Mouse (Mus musculus): Measurements from ENCODE around the gene Mrgbp. TPM values are rescaled to one million over a fixed set of nuclear protein-coding genes. Genes with fewer than 3 reads are reported as not detected.

The Mrgbp gene
- 49.7 and 50.5 TPM in 2 replicates for polyA plus RNA-seq (2016; fragmentation: Nextera tagmentation; extraction: Ambion mirVana)

DNA sequence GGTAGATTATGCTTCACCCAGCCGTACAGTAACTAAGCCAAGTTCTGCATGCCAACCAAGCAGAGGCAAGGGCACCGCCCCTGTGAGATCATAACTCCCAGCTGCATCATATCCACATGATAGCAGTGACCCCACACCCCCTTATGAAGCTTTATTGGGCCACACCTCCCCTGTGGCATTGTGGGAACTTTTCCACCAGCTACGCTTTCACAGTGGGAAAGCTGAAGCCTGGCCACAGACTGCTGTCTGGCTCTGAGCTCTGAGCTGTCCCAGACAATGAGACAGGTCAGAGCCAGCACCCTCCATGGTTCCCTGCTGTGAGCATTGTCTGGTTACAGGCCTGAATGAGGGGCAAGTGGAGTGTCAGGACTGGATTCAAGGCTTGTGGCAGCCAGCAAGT lies at the start of gene Mrgbp:
Gene Mrgbp (plus strand): TSS at position 303 of the 400 bp plus-strand sequence.
- Histone ChIP-seq H3K4me3 (replicated peaks) (no peak within 1 kb of the TSS; the same call in 1 of the 2 replicates), H3K4me2 (no peak within 1 kb of the TSS), H3K9me3 (no peaks in the 10 kb centered on the region), H3K27me3 (0 out of 2 replicates have a peak, but pooled peaks cover 3% of the 10 kb centered on the region), H3K4me1 (peaks cover 33% of the 10 kb centered on the region), H3K36me3 (replicated peaks) (peaks cover 16% of the 10 kb centered on the region), H3K9ac (no peak within 1 kb of the TSS), H3K27ac (no peak within 1 kb of the TSS)
- no peak for ATAC-seq (ENCODE audit: low FRiP score)
- WGBS = 76% methylated on average over 3 of the region's 3 CpGs

DNA sequence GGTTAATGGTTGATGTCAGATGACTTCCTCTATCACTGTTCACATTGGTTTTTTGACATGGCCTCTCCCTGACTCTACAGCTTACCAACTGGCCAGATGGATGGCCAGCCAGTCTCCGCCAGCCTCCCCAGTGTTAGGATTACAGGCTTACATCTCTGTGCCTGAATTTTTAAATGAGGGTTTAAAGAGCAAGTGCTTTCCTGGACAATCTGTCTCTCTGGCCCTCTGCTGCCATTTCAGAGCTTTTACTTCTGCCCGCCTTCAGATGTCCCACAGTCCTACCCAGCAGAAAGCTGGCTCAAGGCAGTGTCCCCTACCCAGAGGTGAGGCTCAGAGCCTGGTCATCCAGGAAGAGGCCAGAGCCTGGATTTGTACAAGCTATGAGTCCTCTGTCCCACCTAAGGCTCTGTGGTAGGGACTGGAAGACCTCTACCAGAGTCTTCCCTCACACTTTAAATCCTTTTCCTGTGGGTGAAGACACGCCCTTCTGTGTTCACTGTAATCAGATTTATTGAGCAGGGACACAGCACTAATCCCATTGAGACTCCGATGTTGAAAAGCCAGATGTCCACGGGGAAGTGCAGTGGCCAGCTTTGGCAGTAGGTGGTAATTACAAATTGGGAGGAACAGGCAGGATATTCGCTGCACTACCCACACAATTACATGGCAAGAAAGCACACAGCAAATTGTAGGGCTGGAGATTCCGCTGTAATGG lies 49.3 kb upstream of the Mrgbp start:
- Histone ChIP-seq H3K27me3 (peaks cover 55% of the 10 kb centered on the region), H3K9ac (no peak overlapping the region), H3K9me3 (no peaks in the 10 kb centered on the region), H3K4me1 (peaks cover 49% of the 10 kb centered on the region), H3K27ac (peak overlapping the region; percentile 59), H3K4me3 (replicated peaks) (no peak overlapping the region), H3K4me2 (no peak overlapping the region), H3K36me3 (replicated peaks) (no peaks in the 10 kb centered on the region)
- ATAC-seq (ENCODE audit: low FRiP score) = no peak
- WGBS = 41% methylated on average over 7 of the region's 7 CpGs

DNA sequence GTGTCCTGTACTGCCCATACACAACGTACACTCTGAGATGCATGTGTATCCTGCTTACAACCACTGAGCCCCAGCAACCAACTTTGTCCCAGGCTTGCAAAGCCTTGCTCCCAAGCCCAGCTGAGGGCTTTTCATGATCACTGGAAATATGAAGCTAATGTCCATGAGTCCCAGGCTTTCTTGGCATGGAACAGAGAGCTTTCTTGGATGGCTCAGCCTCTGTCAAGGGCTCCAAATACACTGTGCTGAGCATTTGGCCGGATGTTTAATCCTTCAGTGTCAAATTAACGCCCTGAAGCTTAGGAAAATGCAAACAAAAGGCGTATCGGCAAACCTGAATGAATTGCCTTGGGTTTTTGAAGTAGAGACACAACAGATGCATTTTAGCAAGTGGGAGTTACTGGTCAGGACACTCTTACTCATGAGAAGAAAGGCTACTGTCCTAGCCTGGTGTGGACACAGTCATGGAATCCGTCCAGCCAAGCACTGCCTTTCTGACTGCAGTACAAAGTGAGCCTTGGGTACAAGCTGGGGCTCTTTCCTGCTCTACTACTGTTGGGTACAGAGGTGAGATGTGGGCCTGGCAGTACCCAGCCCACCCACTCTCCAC lies 48.6 kb upstream of the Mrgbp start:
- H3K9me3 ChIP-seq = no peaks in the 10 kb centered on the region
- ATAC-seq (ENCODE audit: low FRiP score) = no peak
- H3K27ac ChIP-seq = peak overlapping the region; percentile 59; the same call in 1 of the 2 replicates
- WGBS = 17% methylated on average over 6 of the region's 6 CpGs
- no peak overlapping the region for H3K4me2 ChIP-seq
- H3K4me1 ChIP-seq = peaks cover 44% of the 10 kb centered on the region
- no peaks in the 10 kb centered on the region for H3K36me3 ChIP-seq (replicated peaks)
- H3K4me3 ChIP-seq (replicated peaks) = no peak overlapping the region
- H3K27me3 ChIP-seq = peaks cover 48% of the 10 kb centered on the region
- H3K9ac ChIP-seq = no peak overlapping the region

DNA sequence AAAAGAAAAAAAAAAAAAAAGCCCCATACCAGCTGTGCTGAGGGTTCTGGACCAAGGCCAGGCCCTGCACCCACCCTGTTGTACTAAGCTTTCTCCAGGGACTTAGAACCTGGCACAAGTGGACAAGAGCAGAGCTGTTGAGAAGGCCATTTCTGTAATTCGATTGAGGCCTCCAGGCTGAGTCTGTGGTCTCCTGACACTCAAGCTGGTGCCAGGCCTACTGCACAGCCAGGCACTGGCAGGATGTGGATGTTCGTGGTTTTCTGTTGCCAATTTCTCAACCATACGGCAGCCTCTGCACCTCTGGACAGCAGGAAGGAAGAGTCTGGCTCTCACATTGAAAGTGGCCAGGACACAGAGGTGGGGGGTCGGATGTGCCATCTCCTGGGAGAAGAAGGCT lies 47.9 kb upstream of the Mrgbp start:
- H3K36me3 ChIP-seq (replicated peaks) = no peaks in the 10 kb centered on the region
- H3K4me2 ChIP-seq = no peak overlapping the region
- H3K27ac ChIP-seq = no peak overlapping the region
- no peak overlapping the region for H3K9ac ChIP-seq
- WGBS = 91% methylated on average over 4 of the region's 4 CpGs
- H3K4me3 ChIP-seq (replicated peaks) = no peak overlapping the region
- peaks cover 36% of the 10 kb centered on the region for H3K4me1 ChIP-seq
- ATAC-seq (ENCODE audit: low FRiP score) = no peak
- peaks cover 41% of the 10 kb centered on the region for H3K27me3 ChIP-seq
- no peaks in the 10 kb centered on the region for H3K9me3 ChIP-seq

DNA sequence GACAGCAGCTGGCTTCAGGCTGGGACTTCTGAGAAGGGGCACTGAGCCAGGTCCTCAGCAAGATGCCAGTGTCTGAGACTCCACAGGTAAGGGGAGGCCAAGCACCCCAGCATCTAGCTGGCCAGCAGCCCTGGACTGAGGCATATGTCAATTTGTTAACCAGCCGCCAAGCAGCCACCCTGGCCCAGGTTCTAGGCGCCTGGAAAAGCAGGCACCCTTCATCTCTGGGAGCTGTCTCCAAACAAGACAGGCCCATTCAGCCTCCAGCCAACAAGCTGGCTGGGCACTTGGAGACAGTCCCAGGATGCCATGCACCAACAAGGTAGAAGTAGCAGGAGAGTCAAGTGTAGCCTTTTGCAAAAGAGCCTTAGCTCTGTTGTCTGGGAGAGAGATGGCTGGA lies 37.4 kb upstream of the Mrgbp start:
- Histone ChIP-seq H3K9me3 (no peaks in the 10 kb centered on the region), H3K9ac (no peak overlapping the region), H3K27me3 (no peaks in the 10 kb centered on the region), H3K4me1 (peaks cover 17% of the 10 kb centered on the region), H3K4me3 (replicated peaks) (no peak overlapping the region), H3K27ac (no peak overlapping the region), H3K36me3 (replicated peaks) (no peaks in the 10 kb centered on the region), H3K4me2 (no peak overlapping the region)
- WGBS = 86% methylated on average over 2 of the region's 2 CpGs
- no peak for ATAC-seq (ENCODE audit: low FRiP score)

DNA sequence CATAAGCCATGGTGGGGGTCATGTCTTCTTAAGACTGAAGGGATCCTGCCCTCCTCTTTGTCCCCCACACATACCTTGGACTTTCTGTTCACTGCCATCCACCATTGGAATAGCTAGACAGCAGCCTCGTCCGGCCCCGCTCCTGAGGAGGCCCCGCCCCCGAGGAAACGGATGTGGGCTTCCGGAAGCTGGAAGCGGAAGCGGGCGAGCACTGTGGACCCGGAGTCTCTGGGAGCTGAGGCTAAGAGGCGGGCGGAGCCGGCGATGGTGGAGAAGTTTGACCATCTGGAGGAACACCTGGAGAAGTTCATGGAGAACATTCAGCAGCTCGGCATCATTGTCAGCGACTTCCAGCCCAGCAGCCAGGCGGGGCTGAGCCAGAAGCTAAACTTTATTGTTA lies 36.1 kb upstream of the Mrgbp start:
- Histone ChIP-seq H3K4me3 (replicated peaks) (no peak overlapping the region), H3K27ac (no peak overlapping the region), H3K36me3 (replicated peaks) (no peaks in the 10 kb centered on the region), H3K9me3 (no peaks in the 10 kb centered on the region), H3K4me1 (peaks cover 17% of the 10 kb centered on the region), H3K4me2 (no peak overlapping the region), H3K9ac (no peak overlapping the region), H3K27me3 (no peaks in the 10 kb centered on the region)
- ATAC-seq (ENCODE audit: low FRiP score) = no peak
- 87% methylated on average over 18 of the region's 18 CpGs for WGBS

DNA sequence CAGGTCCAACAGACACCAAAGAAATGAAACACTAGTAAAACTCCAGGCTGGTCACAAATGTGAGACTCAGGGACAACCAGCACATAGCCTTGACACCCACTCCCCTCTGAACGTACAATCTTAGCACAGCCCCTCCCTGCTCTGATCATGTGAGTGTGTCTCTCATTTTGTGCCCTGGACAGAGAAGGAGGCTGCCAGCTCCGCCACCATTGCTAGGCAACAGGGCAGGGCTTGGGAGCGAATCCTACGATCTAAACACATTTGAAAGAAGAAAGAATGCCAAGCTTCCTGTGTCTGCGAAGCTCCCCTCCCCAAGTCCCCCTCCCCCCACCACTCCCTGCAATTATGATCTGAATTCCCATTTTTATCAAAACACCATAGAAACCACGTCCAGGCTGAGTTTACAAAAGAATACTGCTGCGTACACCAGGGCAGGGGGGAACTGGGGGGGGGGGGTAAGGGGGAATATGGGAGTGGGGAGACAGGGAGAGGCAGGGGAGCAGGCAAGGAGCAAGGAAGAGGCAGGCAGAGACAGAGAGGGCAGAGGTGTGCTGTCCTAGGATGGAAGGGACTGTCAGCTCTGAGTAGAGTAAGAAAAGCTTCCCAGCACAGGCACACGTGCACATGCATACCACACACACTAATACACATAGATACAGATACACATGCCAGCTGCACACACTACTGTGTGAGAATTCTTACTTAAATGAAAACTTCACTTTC lies 33.6 kb upstream of the Mrgbp start:
- peak; percentile 86 for ATAC-seq (ENCODE audit: low FRiP score)
- H3K27ac ChIP-seq = peak overlapping the region; percentile 75
- peak overlapping the region; percentile 43 for H3K4me2 ChIP-seq
- WGBS = 13% methylated on average over 8 of the region's 8 CpGs
- H3K9me3 ChIP-seq = no peaks in the 10 kb centered on the region
- H3K36me3 ChIP-seq (replicated peaks) = no peaks in the 10 kb centered on the region
- H3K4me1 ChIP-seq = peaks cover 17% of the 10 kb centered on the region
- peak overlapping the region; percentile 12; the same call in 1 of the 2 replicates for H3K9ac ChIP-seq
- no peak overlapping the region; the same call in 1 of the 2 replicates for H3K4me3 ChIP-seq (replicated peaks)
- H3K27me3 ChIP-seq = no peaks in the 10 kb centered on the region

DNA sequence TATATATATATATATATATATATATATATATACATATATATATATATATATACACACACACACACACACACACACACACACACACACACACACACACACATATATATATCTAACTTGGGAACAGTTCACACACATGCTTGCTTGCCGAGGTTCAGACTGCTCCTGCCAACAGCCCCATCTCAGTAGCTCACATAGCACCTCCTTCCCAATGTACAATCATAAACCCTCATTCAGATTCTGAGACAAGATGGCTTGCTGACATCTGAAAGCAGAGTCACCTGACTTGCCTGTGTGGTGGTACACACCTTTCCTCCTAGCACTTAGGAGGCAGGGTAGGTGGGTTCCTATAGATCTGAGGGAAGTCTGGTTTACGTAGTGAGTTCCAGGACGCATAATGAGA lies 28.8 kb upstream of the Mrgbp start:
- 83% methylated on average over 3 of the region's 3 CpGs for WGBS

DNA sequence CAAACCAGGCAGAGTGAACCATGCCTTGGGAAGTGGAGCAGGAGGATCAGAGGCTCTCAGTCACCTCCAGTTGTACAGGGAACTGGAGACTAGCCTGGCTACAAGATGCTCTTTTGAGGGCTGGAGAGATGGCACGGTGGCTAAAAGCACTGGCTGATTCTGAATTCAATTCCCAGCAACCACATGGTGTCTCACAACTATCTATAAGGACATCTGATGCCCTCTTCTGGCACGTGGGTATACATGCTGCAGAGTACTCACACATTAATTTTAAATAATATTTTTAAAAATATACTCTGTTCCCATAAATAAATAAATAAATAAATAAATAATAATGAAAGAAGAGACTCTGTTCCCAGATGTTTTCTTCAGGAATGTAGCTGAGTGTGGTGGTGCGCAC lies 25.9 kb upstream of the Mrgbp start:
- no peaks in the 10 kb centered on the region for H3K27me3 ChIP-seq
- no peaks in the 10 kb centered on the region for H3K9me3 ChIP-seq
- WGBS = 55% methylated on average over 3 of the region's 3 CpGs
- no peak overlapping the region for H3K9ac ChIP-seq
- H3K4me1 ChIP-seq = no peaks in the 10 kb centered on the region
- H3K27ac ChIP-seq = no peak overlapping the region
- no peak overlapping the region for H3K4me2 ChIP-seq
- no peak overlapping the region for H3K4me3 ChIP-seq (replicated peaks)
- no peak for ATAC-seq (ENCODE audit: low FRiP score)
- no peaks in the 10 kb centered on the region for H3K36me3 ChIP-seq (replicated peaks)

More for the DNA sequence above, 28.8 kb upstream of the Mrgbp start:
- Histone ChIP-seq H3K4me3 (replicated peaks) (no peak overlapping the region), H3K27me3 (no peaks in the 10 kb centered on the region), H3K27ac (no peak overlapping the region), H3K4me2 (no peak overlapping the region), H3K9ac (no peak overlapping the region), H3K4me1 (peaks cover 11% of the 10 kb centered on the region), H3K36me3 (replicated peaks) (no peaks in the 10 kb centered on the region), H3K9me3 (no peaks in the 10 kb centered on the region)
- ATAC-seq (ENCODE audit: low FRiP score) = no peak

DNA sequence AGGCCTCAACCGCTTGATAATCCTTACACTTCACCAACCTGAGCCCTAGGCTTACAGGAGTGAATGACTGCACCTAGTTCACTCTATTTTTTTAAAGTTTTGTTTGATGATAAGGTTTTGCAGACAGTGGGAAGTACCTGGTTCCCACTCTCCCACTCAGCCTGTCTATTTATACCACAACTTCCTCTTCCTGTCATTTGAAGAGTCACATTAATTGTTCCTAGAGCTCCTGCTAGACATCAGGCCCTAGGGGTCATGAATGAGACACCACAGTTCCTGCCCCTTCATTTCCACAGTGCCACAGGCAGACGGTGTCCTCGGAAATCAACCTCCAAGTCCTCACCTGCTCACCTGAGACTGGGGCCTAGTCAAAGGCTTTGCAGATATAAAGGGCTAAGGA lies 24.6 kb upstream of the Mrgbp start:
- Histone ChIP-seq H3K9me3 (no peaks in the 10 kb centered on the region), H3K27ac (no peak overlapping the region), H3K36me3 (replicated peaks) (no peaks in the 10 kb centered on the region), H3K4me2 (no peak overlapping the region), H3K4me3 (replicated peaks) (no peak overlapping the region), H3K27me3 (no peaks in the 10 kb centered on the region), H3K9ac (no peak overlapping the region), H3K4me1 (no peaks in the 10 kb centered on the region)
- no peak for ATAC-seq (ENCODE audit: low FRiP score)
- WGBS = 89% methylated on average over 3 of the region's 3 CpGs

DNA sequence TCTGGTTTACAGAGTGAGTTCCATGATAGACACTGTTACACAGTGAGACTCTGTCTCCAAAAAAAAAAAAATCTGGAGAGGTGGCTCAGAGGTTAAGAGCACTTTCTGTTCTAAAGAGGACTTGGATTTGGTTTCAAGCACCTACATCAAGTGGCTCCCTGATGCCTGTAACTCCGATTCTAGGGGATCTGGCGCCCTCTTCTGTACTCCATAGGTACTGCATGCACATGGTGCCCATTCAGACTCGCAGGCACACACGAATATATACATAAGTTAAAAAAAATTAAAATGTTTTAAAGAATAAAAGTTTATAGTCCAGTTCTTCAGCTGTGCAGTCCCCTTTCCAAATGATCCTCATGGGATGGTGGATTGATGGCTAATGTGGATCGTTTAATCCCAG lies 20.9 kb upstream of the Mrgbp start:
- Histone ChIP-seq H3K4me2 (no peak overlapping the region), H3K4me3 (replicated peaks) (no peak overlapping the region), H3K36me3 (replicated peaks) (no peaks in the 10 kb centered on the region), H3K27ac (no peak overlapping the region), H3K9ac (no peak overlapping the region), H3K27me3 (peaks cover 25% of the 10 kb centered on the region; the same call in 1 of the 2 replicates), H3K9me3 (no peaks in the 10 kb centered on the region), H3K4me1 (no peaks in the 10 kb centered on the region)
- 59% methylated on average over 5 of the region's 5 CpGs for WGBS
- ATAC-seq (ENCODE audit: low FRiP score) = no peak

DNA sequence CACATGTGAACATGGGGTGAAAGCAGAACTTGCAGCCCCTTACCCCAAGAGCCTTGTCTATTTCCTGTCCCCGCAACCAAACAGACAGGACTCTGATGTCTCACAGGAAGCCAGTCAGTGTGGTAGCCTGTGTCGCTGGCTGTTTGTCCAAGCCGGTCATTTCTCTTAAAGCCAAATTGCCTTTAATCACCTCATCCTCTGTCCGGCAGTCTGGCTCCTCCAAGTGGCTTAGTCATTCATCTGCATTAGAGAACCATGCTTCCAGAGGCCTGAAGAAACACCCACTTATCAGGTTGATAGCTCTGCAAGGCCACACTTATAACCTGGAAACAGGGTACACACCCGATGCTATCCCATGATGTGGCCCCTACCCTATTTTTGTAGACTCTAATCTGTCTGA lies 19.0 kb upstream of the Mrgbp start:
- Histone ChIP-seq H3K4me3 (replicated peaks) (no peak overlapping the region), H3K9me3 (no peaks in the 10 kb centered on the region), H3K27ac (no peak overlapping the region), H3K9ac (no peak overlapping the region), H3K36me3 (replicated peaks) (no peaks in the 10 kb centered on the region), H3K4me1 (no peaks in the 10 kb centered on the region), H3K4me2 (no peak overlapping the region), H3K27me3 (peaks cover 28% of the 10 kb centered on the region; the same call in 1 of the 2 replicates)
- ATAC-seq (ENCODE audit: low FRiP score) = no peak
- 78% methylated on average over 5 of the region's 5 CpGs for WGBS
